Mouse (Mus musculus) ES-E14 (cell line): ENCODE data around the gene Nrde2.

ENCODE experiments used
- CHD2 ChIP-seq: IDR thresholded peaks from 2 replicates; pipeline ENCODE4 v1.6.1; 2014; ENCODE audit warnings: mild to moderate bottlenecking, low read depth, low read length, inconsistent platforms
- HCFC1 ChIP-seq: IDR thresholded peaks from 2 replicates; pipeline ENCODE4 v1.6.1; 2012; ENCODE audit warnings: low read length, inconsistent platforms, borderline replicate concordance; ENCODE audit not compliant: insufficient read depth
- MAFK ChIP-seq: IDR thresholded peaks from 2 replicates; pipeline ENCODE4 v1.6.1; 2014; ENCODE audit warnings: mild to moderate bottlenecking, low read depth, low read length, inconsistent platforms; ENCODE audit not compliant: insufficient read depth

DNA sequence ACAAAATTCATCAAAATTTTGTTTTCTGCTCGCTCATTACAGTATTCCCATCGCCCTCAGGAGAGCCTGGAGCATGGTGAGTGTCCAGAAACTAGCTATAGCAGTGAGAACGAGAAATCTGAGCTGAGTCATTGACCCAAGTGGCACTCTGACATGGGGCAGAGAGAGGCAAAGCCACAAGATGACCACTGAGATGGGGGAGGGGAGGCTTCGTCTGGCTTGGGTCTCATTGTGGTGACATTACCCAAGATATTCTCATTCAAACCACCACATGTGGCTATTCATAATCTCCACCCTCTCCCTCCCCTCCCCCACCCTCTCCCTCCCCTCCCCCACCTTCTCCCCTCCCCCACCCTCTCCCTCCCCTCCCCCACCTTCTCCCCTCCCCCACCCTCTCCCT is 52.0 kb downstream of the Nrde2 start:
- TF ChIP-seq CHD2 (no peak), MAFK (no peak), HCFC1 (no peak)
